Mouse (Mus musculus): ENCODE results near the gene Sh3bgrl.
"Not testable (repeated sequence)": the region's sequence is repeated elsewhere in the genome, so short reads cannot be mapped to it uniquely, and the experiment has no call there.

Sh3bgrl gene

DNA sequence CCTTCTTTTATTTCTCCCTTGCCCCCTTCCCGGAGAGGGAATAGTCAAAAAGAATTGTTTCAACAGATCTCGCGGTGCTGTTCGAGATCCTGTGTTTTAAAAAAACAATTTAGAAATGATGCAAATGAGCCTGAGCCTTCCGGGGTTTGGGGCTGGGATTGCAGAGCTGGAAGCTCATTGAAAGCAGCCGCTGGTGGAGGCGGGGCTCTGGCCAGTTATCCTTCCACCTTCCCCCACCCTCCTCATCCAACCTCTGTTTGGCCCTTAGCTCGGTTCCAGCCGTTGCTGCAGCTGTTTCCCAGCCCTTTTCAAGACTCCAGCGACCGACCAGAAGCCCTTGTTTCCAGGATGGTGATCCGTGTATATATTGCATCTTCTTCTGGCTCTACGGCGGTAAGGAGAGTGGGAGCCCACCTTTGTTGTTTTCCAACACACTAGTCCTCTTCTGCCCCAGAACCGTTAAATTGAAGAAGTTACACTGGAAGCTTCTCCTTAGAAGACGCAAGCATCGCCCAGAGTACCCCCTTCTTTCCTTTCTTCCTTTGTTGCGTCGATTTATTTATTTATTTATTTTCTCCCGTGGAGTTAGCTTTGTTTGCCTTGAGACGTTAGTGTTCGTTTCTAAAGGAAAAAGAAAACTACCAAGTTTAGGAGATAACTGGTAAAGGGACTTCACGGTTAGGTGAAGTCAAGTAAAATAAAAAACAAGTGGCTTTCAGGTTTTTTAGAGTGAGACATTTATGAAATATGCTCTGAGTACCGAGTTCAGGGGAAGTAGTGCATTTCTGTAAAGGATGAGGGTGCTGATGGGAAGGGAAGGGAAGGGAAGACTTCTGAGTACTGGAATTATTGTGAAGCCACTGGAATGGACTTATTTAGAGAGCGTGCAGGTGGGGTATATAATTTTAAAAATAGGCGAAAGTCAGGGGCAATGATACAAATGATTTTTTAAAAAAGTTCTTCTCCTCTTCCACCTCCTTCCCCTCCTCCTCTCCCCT, at the start of gene Sh3bgrl:
TSS of gene Sh3bgrl (plus strand) at position 121 of the 998 bp plus-strand sequence.
- DNase-seq: peak; percentile 8

DNA sequence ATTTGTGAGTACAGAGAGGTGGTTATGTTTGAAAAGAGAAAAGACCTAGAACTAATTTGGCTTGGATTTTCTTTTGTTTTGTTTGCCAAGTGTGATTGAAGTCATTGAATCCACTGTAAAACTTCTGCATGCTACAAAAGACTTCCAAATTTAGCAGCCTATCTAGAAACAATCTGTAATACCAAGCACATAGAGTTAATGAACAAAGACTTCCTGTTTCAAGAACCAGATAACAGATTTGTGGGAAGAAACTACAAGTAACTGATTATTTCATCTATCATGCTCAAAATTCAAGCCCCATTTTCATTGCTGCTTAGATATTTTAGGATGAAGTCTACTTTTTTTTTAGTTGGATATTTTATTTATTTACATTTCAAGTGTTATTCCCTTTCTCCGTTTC, 47.4 kb upstream of the Sh3bgrl start:
- DNase-seq: no peak

DNA sequence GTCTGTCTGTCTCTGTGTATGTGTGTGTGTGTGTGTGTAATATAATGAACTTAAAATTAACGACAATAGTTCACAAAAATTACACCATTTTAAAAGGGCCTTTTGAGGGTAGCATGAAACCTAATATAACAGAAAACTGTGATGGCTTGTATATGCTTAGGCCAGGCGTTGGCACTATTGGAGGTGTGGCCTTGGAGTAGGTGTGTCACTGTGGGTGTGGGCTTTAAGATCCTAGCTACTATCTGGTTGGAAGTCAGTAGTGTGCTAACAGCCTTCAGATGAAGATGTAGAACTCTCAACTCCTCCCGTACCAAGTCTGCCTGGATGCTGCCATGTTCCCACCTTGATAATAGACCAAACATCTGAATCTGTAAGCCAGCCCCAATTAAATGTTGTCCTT, 23.4 kb upstream of the Sh3bgrl start:
- no peak for DNase-seq

DNA sequence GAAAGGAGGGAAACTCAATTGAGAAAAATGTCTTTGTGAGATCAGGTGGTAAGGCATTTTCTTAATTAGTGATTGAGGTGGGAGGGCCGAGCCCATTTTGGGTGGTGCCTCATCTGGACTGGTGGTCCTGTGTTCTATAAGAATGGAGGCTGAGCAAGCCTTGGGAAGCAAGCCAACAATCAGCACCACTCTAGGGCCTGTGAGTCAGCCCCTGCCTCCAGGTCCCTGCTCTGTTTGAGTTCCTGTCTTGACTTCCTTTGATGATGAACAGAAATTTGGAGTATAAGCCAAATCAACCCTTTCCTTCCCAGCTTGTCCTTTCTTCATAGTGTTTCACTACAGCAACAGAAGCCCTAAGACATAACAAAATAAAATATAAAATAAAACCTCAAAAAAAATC, 19.4 kb upstream of the Sh3bgrl start:
- no peak for DNase-seq

DNA sequence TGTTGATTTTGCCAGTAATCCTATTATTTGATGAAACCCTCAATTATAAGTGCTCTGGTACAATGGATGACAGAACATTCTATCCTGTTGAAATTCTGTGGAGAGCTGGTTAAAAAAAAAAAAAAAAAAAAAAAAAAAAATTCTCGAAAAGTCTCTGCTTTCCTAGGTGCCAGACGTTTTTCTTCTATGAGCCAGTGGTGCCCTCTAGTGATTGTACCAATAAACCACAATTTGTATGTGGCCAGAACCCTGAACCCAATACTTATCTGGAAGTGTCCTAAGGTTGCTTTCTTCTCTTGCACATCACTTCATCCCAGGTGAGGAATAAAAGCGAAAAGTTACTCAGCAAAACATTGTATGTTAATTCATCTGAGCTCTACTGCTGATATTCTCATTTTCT, 18.8 kb upstream of the Sh3bgrl start:
- no peak for DNase-seq

DNA sequence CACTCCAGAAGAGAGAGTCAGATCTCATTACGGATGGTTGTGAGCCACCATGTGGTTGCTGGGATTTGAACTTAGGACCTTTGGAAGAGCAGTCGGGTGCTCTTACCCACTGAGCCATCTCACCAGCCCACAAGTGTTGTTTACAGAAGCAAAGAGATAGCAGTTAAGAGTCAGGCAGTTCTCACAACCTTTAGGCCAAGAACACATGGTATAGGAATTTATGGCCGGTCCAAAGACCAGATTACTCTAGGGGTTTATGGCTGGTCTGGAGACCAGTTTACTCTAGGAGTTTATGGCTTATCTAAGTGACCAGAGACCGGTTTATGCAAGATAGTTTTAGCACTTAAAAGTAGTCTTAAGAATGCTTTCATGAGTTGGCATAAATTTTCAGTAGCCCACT, 15.8 kb upstream of the Sh3bgrl start:
- not testable (repeated sequence) for DNase-seq

DNA sequence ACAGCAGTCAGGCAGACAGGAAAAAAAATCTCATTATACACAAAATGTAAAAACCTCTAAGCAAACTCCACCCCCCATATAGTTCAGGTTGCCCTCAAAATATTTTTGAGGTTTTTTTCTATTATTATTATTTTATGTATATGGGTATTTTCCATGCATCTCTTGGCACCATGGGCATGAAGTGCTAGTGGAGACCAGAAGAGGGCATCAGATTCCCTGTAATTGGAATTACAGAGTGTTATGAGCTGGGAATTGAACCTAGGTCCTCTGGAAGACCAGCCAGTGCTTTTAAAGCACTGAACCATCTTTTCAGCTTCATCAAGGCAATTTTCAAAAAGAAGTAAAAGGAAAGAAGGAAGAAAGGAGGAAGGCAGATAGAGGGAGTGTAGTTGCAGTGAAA, 8.1 kb upstream of the Sh3bgrl start:
- DNase-seq: no peak

DNA sequence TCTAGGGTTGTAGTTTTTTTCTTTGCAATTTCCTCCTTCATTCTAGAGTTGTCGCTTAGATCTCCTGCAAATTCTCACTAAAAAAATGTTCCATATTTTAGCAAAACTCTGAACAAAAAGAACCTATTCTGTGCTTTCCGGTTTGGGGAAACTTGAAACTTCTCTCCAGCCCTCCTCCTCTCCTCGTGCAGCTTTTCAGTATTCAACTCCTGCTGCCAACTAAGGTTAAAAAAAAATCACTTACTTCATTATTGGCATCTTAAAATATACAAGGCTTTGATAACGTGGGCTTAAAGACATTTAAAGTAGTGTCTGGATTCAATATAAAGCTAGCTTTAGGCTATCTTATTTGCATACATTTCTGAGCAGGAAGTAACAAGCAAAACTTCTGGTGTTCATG, 365 bp upstream of the Sh3bgrl start:
- no peak for DNase-seq

DNA sequence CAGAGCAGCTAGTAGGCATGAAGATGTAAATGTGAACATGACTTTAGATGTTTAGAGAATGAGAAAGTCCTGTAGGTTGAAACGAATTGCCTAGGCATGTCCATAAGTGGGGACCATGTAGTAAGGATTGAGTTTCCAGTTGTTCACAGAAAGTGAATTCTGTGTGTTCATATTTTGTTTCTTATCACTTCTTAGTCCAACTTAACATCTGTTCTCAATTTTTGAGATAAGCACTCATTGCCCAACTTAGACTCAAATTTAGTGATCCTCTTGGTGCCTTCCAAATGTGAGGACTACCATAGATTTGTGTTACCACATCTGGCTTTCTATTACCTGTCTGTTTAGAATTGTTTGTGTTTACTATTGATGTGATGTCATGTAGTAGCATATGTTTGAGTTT, 3.3 kb downstream of the Sh3bgrl start:
- DNase-seq: no peak

DNA sequence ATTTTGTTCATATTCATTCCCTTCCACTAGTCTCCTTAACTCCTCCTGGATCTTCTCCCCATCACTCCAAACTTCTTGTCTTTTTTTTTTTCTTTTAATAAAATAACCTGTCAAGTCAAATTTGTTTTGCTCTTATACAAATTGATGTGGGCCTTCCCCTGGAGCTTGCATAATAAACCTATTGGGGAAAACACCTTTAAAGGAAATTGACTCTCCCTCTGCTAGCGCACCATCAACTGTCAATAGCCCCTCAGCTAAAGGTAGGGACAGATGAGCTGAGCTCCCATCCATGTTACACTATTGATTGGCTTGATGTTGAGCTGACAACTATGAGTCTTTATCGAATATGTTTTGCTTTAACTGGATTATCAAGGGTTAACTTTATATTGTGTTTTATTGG, 5.3 kb downstream of the Sh3bgrl start:
- no peak for DNase-seq

DNA sequence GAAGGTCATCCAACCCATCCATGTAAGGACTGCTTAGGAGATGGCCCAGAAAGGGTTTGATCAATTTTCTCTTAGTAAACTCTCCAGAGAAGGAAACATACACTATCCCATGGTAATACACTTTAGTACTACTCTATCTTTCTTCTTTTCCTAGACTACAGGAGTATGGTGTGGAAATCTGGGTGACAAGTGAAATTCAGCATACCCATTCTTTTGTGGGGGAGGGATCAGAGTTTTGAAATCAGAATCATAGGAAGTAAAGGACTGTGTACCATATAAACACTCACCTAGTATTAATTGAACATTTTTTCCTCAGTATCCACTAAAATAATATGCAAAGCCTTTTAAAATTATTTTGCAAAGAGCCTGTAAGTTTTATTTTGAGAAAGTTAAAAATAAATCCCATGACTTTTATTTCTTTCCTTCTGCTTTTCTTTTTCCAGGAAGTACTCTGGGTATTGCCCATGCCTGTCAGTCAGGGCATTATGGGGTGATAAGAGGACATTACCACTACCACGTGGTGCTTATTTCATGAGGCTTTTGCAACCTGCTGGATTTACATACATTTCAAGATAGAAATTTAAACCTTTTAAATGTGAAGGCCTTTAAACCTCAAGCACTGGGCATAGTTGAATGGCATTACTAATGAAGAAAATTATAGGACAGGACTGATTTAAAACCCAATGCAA, 13.1 kb downstream of the Sh3bgrl start:
- no peak for DNase-seq

DNA sequence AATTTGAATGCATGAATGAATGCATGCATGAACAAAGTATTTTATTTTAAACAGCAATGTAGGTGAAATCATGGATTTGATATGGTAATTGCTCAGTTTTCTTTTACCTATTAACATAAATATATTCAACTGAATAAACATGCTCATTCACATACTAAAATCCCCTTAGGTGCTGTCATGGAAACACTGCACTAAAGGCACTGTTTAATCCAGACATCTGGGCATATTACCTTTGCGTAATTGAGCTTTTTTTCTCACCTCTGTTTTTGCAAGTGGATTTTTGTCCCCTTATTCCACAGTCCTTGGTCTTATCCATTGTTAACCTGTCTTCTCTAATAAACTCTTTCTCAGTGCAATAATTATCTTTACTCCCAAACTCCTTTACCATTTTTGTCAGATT, 17.7 kb downstream of the Sh3bgrl start:
- no peak for DNase-seq

DNA sequence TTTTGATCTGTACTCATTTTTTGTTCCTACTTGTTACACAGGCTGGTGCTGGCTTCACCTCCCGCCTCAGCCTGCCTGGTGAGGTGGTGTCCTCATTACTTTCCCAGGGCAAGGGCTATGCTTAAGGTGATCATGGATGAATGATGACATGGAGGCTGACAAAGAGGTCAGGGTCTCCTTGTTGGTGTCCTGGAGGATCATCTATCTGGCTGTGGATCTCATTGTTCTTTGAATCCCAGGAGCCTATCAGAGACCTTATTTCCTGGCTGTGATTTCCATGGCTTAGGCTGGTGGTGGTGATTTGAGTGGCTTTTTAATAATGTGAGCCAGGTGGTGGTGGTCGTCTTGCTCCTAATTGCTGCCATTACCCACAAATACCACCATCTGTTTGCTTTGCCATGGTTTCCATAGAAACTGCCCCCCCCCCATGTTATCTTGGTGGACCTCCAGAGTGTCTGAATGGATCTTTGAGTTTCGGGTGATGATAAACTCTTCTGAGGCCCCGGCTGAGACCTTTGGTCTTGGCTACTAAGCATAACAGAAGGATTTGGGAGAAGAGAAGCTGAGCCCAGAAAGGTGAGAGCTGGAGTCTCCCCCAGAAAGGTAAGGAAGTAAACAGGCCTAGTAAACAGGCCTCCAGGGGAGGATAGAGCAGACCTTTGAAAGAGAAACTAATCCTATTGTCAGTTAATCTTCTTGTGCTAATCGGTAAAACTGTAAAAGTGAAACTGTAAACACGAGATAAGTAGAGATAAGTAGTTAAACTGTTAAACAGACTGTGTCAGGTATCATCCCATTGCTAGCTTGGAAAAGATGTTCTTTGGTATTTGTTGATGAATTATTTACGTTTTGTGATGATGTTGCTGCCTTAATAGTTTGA, 18.5 kb downstream of the Sh3bgrl start:
- no peak for DNase-seq

DNA sequence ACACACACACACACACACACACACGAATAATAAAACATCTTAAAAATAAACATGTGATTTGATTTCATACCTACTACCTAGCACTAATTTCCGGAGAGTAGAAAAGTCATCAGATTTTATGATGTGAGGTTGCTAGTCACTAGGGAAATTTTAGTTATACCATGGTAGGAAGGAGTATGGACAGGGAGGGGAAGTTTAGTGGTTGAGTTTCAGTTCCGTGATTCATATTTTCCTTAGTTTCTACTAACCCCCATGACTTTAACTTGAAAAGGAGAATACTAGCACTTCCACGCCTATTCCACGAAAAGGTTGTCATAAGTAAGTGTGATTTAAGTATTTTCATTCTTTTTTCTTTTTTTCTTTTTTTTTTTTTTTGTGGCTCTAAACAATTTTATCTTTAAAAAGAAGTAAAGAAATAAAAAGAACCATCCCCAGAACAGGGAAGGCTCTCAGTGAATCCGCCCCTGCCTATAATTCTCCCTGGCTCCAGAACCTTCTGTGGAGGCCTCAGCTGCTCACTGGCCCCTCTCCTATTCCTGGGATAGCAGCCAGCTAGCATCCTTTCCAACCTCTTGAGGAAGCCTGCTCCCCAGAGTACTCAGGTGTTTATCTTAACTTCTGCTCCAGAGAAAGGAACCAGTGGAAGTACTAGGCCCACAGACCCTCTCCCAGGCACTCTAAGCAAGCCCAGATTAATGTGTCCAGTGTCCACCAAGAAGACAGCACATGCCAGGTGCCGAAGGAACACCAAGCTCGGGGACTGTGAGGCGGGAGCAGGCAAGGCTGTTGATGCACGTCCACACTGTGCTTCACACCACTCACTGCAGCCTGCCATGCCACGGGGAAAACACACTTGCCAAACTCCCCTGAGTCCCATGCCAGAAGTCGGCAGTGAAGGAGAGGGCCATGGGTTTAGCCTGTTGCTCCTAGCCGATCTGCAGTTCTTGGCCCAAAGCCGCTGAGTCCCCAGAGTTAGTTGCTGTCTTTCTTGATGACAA, 25.0 kb downstream of the Sh3bgrl start:
- DNase-seq: no peak

DNA sequence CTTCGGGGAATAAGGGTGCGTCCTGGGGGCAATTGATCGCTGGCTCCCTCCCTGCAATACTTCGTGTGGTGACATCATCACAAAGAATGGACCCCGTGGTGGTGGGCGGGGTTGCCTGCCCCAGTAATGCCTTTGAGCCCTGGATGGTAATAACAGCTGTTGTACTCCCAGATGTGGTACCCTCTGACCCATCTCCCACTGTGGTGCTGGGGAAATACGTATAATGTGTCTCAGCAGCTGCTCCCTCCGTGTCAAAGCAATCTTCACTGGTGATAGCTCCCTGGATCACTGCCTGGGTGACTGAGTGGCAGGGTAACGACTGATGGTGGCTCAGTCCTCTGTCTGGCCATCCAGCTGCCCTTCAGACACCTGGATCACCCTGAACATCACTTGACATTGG, 26.0 kb downstream of the Sh3bgrl start:
- no peak for DNase-seq

DNA sequence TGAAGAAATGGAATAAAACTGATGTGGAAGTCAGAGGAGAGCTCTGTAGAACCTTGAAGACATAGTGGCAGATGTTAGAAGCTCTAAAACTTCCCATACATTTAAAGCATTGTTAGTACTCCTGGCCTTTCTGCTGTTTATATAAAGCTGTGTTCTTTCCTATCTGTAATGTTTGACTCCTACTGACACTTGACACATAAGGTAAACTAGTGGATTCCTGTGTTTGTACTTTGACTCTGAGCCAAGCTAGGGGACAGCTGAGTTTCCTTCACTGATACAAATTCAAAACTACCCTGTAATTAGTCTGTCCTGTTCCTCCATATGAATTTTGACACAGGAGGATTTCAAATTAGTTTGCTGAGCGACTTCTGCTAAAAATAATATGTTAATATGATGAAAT, 27.5 kb downstream of the Sh3bgrl start:
- no peak for DNase-seq

DNA sequence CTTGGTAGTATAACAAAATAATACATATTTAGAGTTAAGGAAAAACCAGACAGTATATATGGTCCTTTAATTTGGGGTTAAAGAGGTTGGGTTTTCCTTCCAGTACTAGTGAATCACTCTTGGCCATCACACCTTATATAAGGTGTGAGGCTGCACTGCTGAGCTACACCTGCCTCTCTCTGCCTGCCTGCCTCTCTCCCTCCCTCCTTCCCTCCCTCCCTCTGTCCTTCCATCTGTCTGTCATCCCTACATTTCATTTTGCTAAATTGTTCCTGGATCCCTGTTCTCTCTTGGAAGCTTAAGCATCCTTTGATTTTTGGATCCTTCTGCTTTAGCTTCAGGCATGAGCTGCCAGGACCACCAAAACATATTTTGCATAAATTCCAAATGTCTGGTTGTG, 28.6 kb downstream of the Sh3bgrl start:
- DNase-seq: no peak

DNA sequence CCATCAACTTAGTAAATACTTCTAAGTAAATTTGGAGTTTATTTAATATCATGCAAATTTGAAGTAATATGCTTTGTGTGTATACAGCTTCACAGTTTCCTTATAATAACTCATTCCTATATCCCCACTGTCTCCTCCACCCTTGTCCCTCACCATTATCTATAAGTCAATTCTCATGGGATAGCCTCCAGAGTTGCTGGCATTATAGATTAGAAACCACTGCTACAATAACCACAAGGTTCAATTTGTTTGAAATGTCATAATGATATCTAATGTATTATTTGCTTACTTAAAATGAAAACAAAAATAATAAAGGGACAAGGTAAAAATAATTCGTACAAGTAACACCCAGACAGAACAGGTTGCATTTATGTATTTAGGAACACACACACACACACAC, 31.7 kb downstream of the Sh3bgrl start:
- no peak for DNase-seq

DNA sequence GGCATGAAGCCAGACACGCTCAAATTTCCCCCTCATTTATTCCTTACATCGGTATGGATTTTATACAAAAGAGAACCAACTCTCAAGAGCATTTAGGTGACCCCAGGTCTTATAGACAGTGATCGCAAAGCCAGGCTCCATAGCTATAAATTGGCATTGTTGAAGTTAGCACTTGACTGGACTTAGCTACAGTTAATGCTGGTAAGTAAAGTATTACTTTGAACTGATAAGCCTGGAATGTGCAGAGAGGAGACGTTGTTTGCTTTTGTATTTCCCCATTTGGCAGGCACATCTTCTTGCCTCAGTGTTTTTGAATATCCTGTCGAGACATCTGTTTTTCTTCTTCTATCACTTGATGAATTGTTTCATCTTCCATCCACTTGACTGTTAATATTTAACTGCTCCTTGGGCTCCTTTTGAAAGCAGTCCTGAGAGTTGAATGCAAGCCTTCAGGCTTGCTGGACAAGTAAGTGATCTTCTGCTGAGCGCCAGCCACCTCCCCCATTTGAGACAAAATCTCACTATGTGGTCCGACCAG, 32.5 kb downstream of the Sh3bgrl start:
- no peak for DNase-seq

DNA sequence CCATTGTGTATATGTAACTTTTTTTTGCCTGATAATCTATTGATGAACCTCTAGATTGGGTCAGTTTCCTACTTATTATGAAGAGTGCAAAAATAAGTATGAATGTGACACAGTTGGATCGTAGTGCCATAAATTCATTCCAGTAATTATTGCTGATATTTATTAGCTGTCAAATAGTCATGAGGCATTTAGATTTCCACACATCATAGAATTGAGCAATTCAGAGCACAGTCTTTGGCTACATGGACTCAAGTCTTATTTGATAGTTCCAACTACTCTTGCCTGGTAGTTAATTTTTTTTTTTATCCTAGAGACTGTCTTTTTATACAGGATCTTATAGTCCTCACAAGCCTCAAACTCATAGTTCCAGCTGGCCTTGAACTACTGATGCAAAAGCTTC, 34.9 kb downstream of the Sh3bgrl start:
- DNase-seq: no peak

DNA sequence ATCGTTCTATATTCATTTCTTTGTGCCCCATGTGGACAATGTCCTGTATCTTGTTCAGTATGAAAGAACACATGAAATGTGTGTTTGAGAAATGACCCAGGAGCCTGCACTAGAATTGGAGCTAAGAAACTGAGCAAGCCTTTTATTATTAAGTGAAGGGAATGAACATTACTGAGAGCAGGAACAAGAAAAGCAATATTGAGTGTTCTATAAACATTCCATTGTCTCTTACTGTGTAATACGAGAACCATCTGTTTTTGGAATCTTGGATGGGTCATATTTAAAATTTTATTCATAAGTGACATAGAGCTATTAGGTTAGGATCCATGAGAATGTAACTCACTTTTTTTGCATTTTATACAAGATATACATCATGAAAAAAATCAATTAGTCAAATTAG, 36.7 kb downstream of the Sh3bgrl start:
- no peak for DNase-seq

DNA sequence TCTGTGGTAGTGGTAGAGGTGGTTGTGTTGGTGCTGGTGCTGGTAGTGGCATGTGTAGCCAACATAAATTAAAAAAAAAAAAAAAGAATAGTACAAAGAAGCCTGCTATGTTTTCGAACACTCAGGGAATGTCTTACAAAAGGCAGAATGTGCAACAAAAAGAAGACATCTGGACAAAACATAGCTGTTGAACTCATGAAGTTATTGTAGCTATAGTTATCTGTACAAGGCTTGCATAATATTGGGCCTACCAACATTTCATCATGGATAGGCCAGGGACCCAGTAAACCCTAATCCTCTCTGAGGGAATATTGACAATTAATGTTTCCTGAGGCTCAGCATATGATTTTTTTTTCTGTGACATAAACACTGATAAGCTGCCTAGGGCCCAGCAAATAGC, 37.3 kb downstream of the Sh3bgrl start:
- no peak for DNase-seq
